Mouse (Mus musculus) thymus, adult 18-20 months (tissue): ENCODE measurements around the gene Soat2.

Experiments used
- DNase-seq, 2 experiments: peaks; one replicate each; pipeline ENCODE4 v3.0.0; 2022; ENCODE audit warnings: mixed read lengths in 2 of 2

Gene Soat2

GRCm38 (mm10) chr15:102114651-102115260 lies 35.6 kb upstream of the Soat2 start:
- no peak for DNase-seq

- no peak for DNase-seq
Observed at GRCm38 (mm10) chr15:102115731-102116231, 34.5 kb upstream of the Soat2 start.

- no peak for DNase-seq
Observed at GRCm38 (mm10) chr15:102116753-102117415, 33.4 kb upstream of the Soat2 start.

- no peak for DNase-seq
Observed at GRCm38 (mm10) chr15:102117461-102118443, 32.6 kb upstream of the Soat2 start.

GRCm38 (mm10) chr15:102118591-102118990 lies 31.7 kb upstream of the Soat2 start:
- no peak for DNase-seq

- no peak for DNase-seq
Observed at GRCm38 (mm10) chr15:102119121-102119830, 31.1 kb upstream of the Soat2 start.

- DNase-seq, result no peak
Observed at GRCm38 (mm10) chr15:102119831-102120170, 30.5 kb upstream of the Soat2 start.

GRCm38 (mm10) chr15:102120530-102120929 lies 29.8 kb upstream of the Soat2 start:
- no peak for DNase-seq

- DNase-seq, result no peak
Observed at GRCm38 (mm10) chr15:102126303-102126702, 24.0 kb upstream of the Soat2 start.

GRCm38 (mm10) chr15:102133314-102133713 lies 17.0 kb upstream of the Soat2 start:
- no peak for DNase-seq

GRCm38 (mm10) chr15:102134709-102135108 lies 15.6 kb upstream of the Soat2 start:
- DNase-seq, result no peak

GRCm38 (mm10) chr15:102135522-102136128 lies 14.7 kb upstream of the Soat2 start:
- DNase-seq, result no peak

GRCm38 (mm10) chr15:102136129-102136758 lies 14.1 kb upstream of the Soat2 start, which contains the start of gene Spryd3:
Gene Spryd3, minus strand, starts transcription at chr15:102136234.
- peak; percentile 95 to 96 for DNase-seq

GRCm38 (mm10) chr15:102141120-102141519 lies 9.2 kb upstream of the Soat2 start:
- no peak for DNase-seq

- no peak for DNase-seq
Observed at GRCm38 (mm10) chr15:102142914-102143912, 7.1 kb upstream of the Soat2 start.

- no peak for DNase-seq
Observed at GRCm38 (mm10) chr15:102144274-102144711, 6.0 kb upstream of the Soat2 start, which contains the start of gene Igfbp6. Gene Igfbp6, plus strand, starts transcription at chr15:102144362.

GRCm38 (mm10) chr15:102144726-102145125 lies 5.6 kb upstream of the Soat2 start:
- no peak for DNase-seq

- DNase-seq, result no peak
Observed at GRCm38 (mm10) chr15:102145330-102145729, 5.0 kb upstream of the Soat2 start.

GRCm38 (mm10) chr15:102146089-102146488 lies 4.2 kb upstream of the Soat2 start:
- no peak for DNase-seq

- DNase-seq, result no peak
Observed at GRCm38 (mm10) chr15:102146882-102147281, 3.4 kb upstream of the Soat2 start.
